Comparison of ENCODE assay signal across 19 mouse cellular contexts in the genomic region with DNA sequence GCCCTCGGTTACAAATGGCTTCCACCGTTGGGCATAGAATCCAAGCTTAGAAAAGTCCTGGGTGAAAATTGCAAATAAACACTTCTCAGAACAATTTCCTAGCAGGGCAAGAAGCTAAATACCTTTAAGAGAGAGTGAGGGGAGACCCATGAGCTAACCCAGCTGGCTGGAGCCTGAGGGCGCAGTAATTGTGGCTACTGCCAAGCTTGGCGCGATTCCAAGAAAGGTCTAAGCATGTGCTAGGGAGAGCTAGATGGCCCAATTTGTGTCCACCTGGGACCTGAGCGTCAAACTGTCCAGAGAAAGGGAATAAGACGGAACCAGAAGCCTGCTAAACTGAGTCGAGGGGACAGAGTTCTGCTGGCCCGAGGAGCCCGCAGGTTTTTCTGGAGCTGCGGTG. TPM values are rescaled to one million over a fixed set of nuclear protein-coding genes. Genes with fewer than 3 reads are reported as not detected.
DNase-seq lines count a peak whose midpoint lies in the region; ATAC-seq and TF ChIP-seq lines count a peak whose summit lies in the region.
"Had no signal": no experiment of that assay in that cellular context is flagged by ENCODE, and none has a peak within 500 bp of the region (broad histone marks: within the 10 kb centered on the region; RNA-seq: fewer than 3 reads in every experiment).

No protein-coding gene starts in this region.

- no peak overlapping the region for H3K4me3 ChIP-seq in embryonic facial prominence, embryonic 11.5 days (ENCODE audit: low read depth, low read length)
- no peak overlapping the region for H3K4me3 ChIP-seq in embryonic facial prominence, embryonic 10.5 days
- H3K4me3 ChIP-seq in midbrain, embryonic 14.5 days (replicated peaks; ENCODE audit: low read depth, low read length) = no peak overlapping the region
- no peak overlapping the region for H3K4me3 ChIP-seq in midbrain, embryonic 11.5 days (ENCODE audit: low read depth, low read length)
- no peak overlapping the region for H3K4me3 ChIP-seq in limb, embryonic 13.5 days
- no peak overlapping the region for H3K4me3 ChIP-seq in thymus, adult 2 months (ENCODE audit: control insufficient read depth, insufficient read depth, low read length)
- H3K4me3 ChIP-seq: embryonic facial prominence, embryonic 15.5 days; forebrain, embryonic 10.5 days; megakaryocyte, embryonic 14.5 days; neural tube, embryonic 13.5 days had no signal

- no peaks in the 10 kb centered on the region for H3K27me3 ChIP-seq in embryonic facial prominence, embryonic 11.5 days (ENCODE audit: control insufficient read depth, insufficient read depth, low read length)
- H3K27me3 ChIP-seq in embryonic facial prominence, embryonic 10.5 days (replicated peaks; ENCODE audit: low read depth, poor library complexity, severe bottlenecking) = no peaks in the 10 kb centered on the region
- no peaks in the 10 kb centered on the region for H3K27me3 ChIP-seq in midbrain, embryonic 14.5 days (ENCODE audit: control insufficient read depth, insufficient read depth, low read length)
- no peaks in the 10 kb centered on the region for H3K27me3 ChIP-seq in midbrain, embryonic 11.5 days (ENCODE audit: control insufficient read depth, insufficient read depth, low read length)
- peaks cover 3% of the 10 kb centered on the region; the same call in 1 of the 2 replicates for H3K27me3 ChIP-seq in limb, embryonic 13.5 days
- H3K27me3 ChIP-seq in thymus, adult 2 months (ENCODE audit: control insufficient read depth, insufficient read depth, low read length) = no peaks in the 10 kb centered on the region
- H3K27me3 ChIP-seq: embryonic facial prominence, embryonic 15.5 days; megakaryocyte, embryonic 14.5 days; neural tube, embryonic 13.5 days had no signal

- no peak overlapping the region for H3K27ac ChIP-seq in embryonic facial prominence, embryonic 11.5 days (replicated peaks; ENCODE audit: low read depth, low read length)
- no peak overlapping the region for H3K27ac ChIP-seq in embryonic facial prominence, embryonic 10.5 days (replicated peaks)
- no peak overlapping the region for H3K27ac ChIP-seq in midbrain, embryonic 14.5 days (replicated peaks; ENCODE audit: low read depth, low read length)
- H3K27ac ChIP-seq in midbrain, embryonic 11.5 days (ENCODE audit: low read depth, low read length) = no peak overlapping the region
- peak overlapping the region; percentile 33; the same call in 1 of the 2 replicates for H3K27ac ChIP-seq in limb, embryonic 13.5 days
- no peak overlapping the region for H3K27ac ChIP-seq in thymus, adult 2 months (ENCODE audit: control insufficient read depth, insufficient read depth, low read length)
- H3K27ac ChIP-seq: embryonic facial prominence, embryonic 15.5 days; forebrain, embryonic 10.5 days; liver, embryonic 14.5 days; neural tube, embryonic 13.5 days had no signal

- peak; percentile 12 for DNase-seq in embryonic facial prominence, embryonic 11.5 days (ENCODE audit: low spot score)
- DNase-seq in embryonic facial prominence, embryonic 10.5 days (ENCODE audit: low spot score) = no peak
- peak; percentile 57 for DNase-seq in midbrain, embryonic 14.5 days
- no peak for DNase-seq in midbrain, embryonic 11.5 days (ENCODE audit: low spot score, missing footprints)
- peak; percentile 32 to 44 for DNase-seq in cerebellum, postnatal 36 days
- no peak for DNase-seq in thymus, adult 2 months
- DNase-seq: gastrocnemius, postnatal 25 days; kidney, adult 2 months; kidney, postnatal 4 days; lung, postnatal 10 days; thymus, postnatal 36 days had no signal

- 81% methylated on average over 11 of the region's 11 CpGs for WGBS in embryonic facial prominence, embryonic 11.5 days
- 88% methylated on average over 11 of the region's 11 CpGs for WGBS in embryonic facial prominence, embryonic 10.5 days
- 82% methylated on average over 11 of the region's 11 CpGs for WGBS in midbrain, embryonic 14.5 days
- WGBS in midbrain, embryonic 11.5 days = 90% methylated on average over 11 of the region's 11 CpGs
- 47% methylated on average over 11 of the region's 11 CpGs for WGBS in limb, embryonic 13.5 days
- 96% methylated on average over 11 of the region's 11 CpGs for WGBS in thymus, adult 2 months

- no peak for ATAC-seq in embryonic facial prominence, embryonic 11.5 days (replicated peaks; ENCODE audit: insufficient number of reproducible peaks, low FRiP score, low TSS enrichment, low read depth)
- ATAC-seq in midbrain, embryonic 14.5 days (ENCODE audit: low FRiP score, low TSS enrichment) = no peak
- no peak for ATAC-seq in midbrain, embryonic 11.5 days (ENCODE audit: low FRiP score)
- peak; percentile 57; the same call in 1 of the 2 replicates for ATAC-seq in limb, embryonic 13.5 days (ENCODE audit: low FRiP score, low read depth)
- ATAC-seq: CD4-positive, CD25-positive, alpha-beta regulatory T cell, adult 4 months had no signal

- TF ChIP-seq POLR2A in thymus, adult 2 months (IDR thresholded peaks at IDR 0.05; ENCODE audit: control insufficient read depth, extremely low read depth, insufficient read depth, low read length, poor library complexity) = no peak

- no peak overlapping the region for H3K9ac ChIP-seq in embryonic facial prominence, embryonic 11.5 days (replicated peaks; ENCODE audit: low read length)
- no peak overlapping the region for H3K9ac ChIP-seq in midbrain, embryonic 14.5 days (replicated peaks; ENCODE audit: low read length)
- H3K9ac ChIP-seq in midbrain, embryonic 11.5 days (ENCODE audit: low read length) = no peak overlapping the region
- no peak overlapping the region for H3K9ac ChIP-seq in limb, embryonic 13.5 days
- H3K9ac ChIP-seq: embryonic facial prominence, embryonic 15.5 days; liver, embryonic 14.5 days; neural tube, embryonic 13.5 days had no signal

- H3K4me2 ChIP-seq in embryonic facial prominence, embryonic 11.5 days (ENCODE audit: low read depth, low read length) = no peak overlapping the region
- no peak overlapping the region for H3K4me2 ChIP-seq in midbrain, embryonic 14.5 days (ENCODE audit: low read length)
- no peak overlapping the region for H3K4me2 ChIP-seq in midbrain, embryonic 11.5 days
- H3K4me2 ChIP-seq in limb, embryonic 13.5 days (replicated peaks) = 0 out of 2 replicates have a peak overlapping the region, but pooled peaks have one; percentile 7
- H3K4me2 ChIP-seq: embryonic facial prominence, embryonic 15.5 days; neural tube, embryonic 13.5 days had no signal

- no peaks in the 10 kb centered on the region for H3K36me3 ChIP-seq in embryonic facial prominence, embryonic 11.5 days (replicated peaks; ENCODE audit: control insufficient read depth, insufficient read depth, low read depth, low read length)
- H3K36me3 ChIP-seq in embryonic facial prominence, embryonic 10.5 days (replicated peaks) = no peaks in the 10 kb centered on the region
- no peaks in the 10 kb centered on the region for H3K36me3 ChIP-seq in midbrain, embryonic 14.5 days (ENCODE audit: control insufficient read depth, insufficient read depth, low read length)
- no peaks in the 10 kb centered on the region for H3K36me3 ChIP-seq in midbrain, embryonic 11.5 days (ENCODE audit: control insufficient read depth, insufficient read depth, low read length)
- H3K36me3 ChIP-seq in limb, embryonic 13.5 days = no peaks in the 10 kb centered on the region
- H3K36me3 ChIP-seq in thymus, adult 2 months (ENCODE audit: control insufficient read depth, insufficient read depth, low read length) = no peaks in the 10 kb centered on the region
- H3K36me3 ChIP-seq: embryonic facial prominence, embryonic 15.5 days; forebrain, embryonic 10.5 days; G1E; neural tube, embryonic 13.5 days had no signal

- no peaks in the 10 kb centered on the region for H3K9me3 ChIP-seq in embryonic facial prominence, embryonic 11.5 days (replicated peaks; ENCODE audit: control insufficient read depth, low read length)
- no peaks in the 10 kb centered on the region for H3K9me3 ChIP-seq in embryonic facial prominence, embryonic 10.5 days
- no peaks in the 10 kb centered on the region for H3K9me3 ChIP-seq in midbrain, embryonic 14.5 days (ENCODE audit: control insufficient read depth, low read length)
- H3K9me3 ChIP-seq in midbrain, embryonic 11.5 days (ENCODE audit: control insufficient read depth, low read length) = no peaks in the 10 kb centered on the region
- H3K9me3 ChIP-seq in limb, embryonic 13.5 days = no peaks in the 10 kb centered on the region
- H3K9me3 ChIP-seq: embryonic facial prominence, embryonic 15.5 days; forebrain, embryonic 10.5 days; G1E; neural tube, embryonic 13.5 days had no signal

- TF ChIP-seq CTCF in thymus, adult 2 months (IDR thresholded peaks at IDR 0.05; ENCODE audit: borderline replicate concordance, control insufficient read depth, extremely low read depth, insufficient read depth, low read length, poor library complexity) = no peak

- no peaks in the 10 kb centered on the region for H3K4me1 ChIP-seq in embryonic facial prominence, embryonic 11.5 days (ENCODE audit: control insufficient read depth, insufficient read depth, low read length)
- H3K4me1 ChIP-seq in embryonic facial prominence, embryonic 10.5 days = no peaks in the 10 kb centered on the region
- no peaks in the 10 kb centered on the region for H3K4me1 ChIP-seq in midbrain, embryonic 14.5 days (ENCODE audit: control insufficient read depth, insufficient read depth, low read length)
- H3K4me1 ChIP-seq in midbrain, embryonic 11.5 days (ENCODE audit: control insufficient read depth, insufficient read depth, low read length) = no peaks in the 10 kb centered on the region
- peaks cover 23% of the 10 kb centered on the region for H3K4me1 ChIP-seq in limb, embryonic 13.5 days
- H3K4me1 ChIP-seq in thymus, adult 2 months (replicated peaks; ENCODE audit: control insufficient read depth, insufficient read depth, low read length) = no peaks in the 10 kb centered on the region
- H3K4me1 ChIP-seq: embryonic facial prominence, embryonic 15.5 days; forebrain, embryonic 10.5 days had no signal

RNA-seq across cellular contexts. Expression of gene Lsm6, which starts 7.5 kb away (rescaled TPM):
- 244 and 250 TPM in 2 replicates for polyA plus RNA-seq in embryonic facial prominence, embryonic 11.5 days (2014; fragmentation: Nextera tagmentation; extraction: Ambion mirVana)
- 291 and 299 TPM in 2 replicates for polyA plus RNA-seq in embryonic facial prominence, embryonic 10.5 days (2016; fragmentation: Nextera tagmentation; extraction: Ambion mirVana)
- polyA plus RNA-seq in midbrain, embryonic 14.5 days (2014; fragmentation: Nextera tagmentation; extraction: Ambion mirVana) = 165 and 179 TPM in 2 replicates
- polyA plus RNA-seq in midbrain, embryonic 11.5 days (2014; fragmentation: Nextera tagmentation; extraction: Ambion mirVana) = 237 and 253 TPM in 2 replicates
- 283 and 286 TPM in 2 replicates for polyA plus RNA-seq in limb, embryonic 13.5 days (2015; fragmentation: Nextera tagmentation; extraction: Ambion mirVana)
- polyA plus RNA-seq in thymus, adult 2 months (2012; rRNA removed) = 11.6 and 12.1 TPM in 2 replicates

Comparison
In these comparisons a context has a peak if more than half of its experiments do, and no peak if none do; other contexts are left out.
1. DNase-seq: peak in embryonic facial prominence, embryonic 11.5 days (single experiment), midbrain, embryonic 14.5 days (single experiment) and cerebellum, postnatal 36 days (2 of 2); none in embryonic facial prominence, embryonic 10.5 days (single experiment), midbrain, embryonic 11.5 days (single experiment) and thymus, adult 2 months (single experiment).
2. RNA of gene Lsm6, which starts 7.5 kb away (polyA plus RNA-seq): 291 to 299 TPM in embryonic facial prominence, embryonic 10.5 days, 283 to 286 TPM in limb, embryonic 13.5 days, 237 to 253 TPM in midbrain, embryonic 11.5 days, 244 to 250 TPM in embryonic facial prominence, embryonic 11.5 days and 165 to 179 TPM in midbrain, embryonic 14.5 days; 11.6 to 12.1 TPM in thymus, adult 2 months; every median in the first group is over 10 times any median in the second.